ENCODE assay signal across 25 mouse cellular contexts in the genomic region with DNA sequence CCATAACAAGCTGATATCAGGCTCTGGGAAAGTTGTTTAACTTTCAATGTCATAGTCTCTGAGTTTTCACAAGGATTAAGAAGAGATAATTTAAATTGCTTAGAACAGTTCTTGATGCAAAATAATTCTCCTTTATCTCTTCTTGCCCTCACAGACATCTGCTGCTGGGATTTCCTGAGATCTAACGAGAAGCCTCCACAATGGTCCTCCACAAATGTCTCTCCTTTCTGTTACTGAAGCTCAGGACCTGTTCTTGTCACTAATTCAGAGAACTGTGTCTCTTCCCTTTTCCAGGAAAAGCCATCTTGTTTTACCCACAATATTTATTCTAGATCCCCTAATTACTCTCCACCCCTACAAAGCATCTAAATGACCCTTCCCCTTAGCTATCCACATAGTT. TPM values are rescaled to one million over a fixed set of nuclear protein-coding genes. Genes with fewer than 3 reads are reported as not detected.
DNase-seq lines count a peak whose midpoint lies in the region; ATAC-seq and TF ChIP-seq lines count a peak whose summit lies in the region.
"Had no signal": no experiment of that assay in that cellular context is flagged by ENCODE, and none has a peak within 500 bp of the region (broad histone marks: within the 10 kb centered on the region; RNA-seq: fewer than 3 reads in every experiment).

No protein-coding gene starts in this region.

- H3K36me3 ChIP-seq in G1E (replicated peaks) (peaks cover 3% of the 10 kb centered on the region), MEL (ENCODE audit: control insufficient read depth in 1 of 2, insufficient read depth in 2 of 2, low read length in 2 of 2) (peaks cover 0 to 46% of the 10 kb centered on the region in 2 experiments; a peak in 2 of 4 replicates)
- no peaks in the 10 kb centered on the region for H3K36me3 ChIP-seq in hindbrain, postnatal 0 days (ENCODE audit: insufficient read depth, low read length)
- peaks cover 2% of the 10 kb centered on the region for H3K36me3 ChIP-seq in forebrain, embryonic 15.5 days
- H3K36me3 ChIP-seq: forebrain, embryonic 12.5 days had no signal

- 97% methylated on average over 1 of the region's 1 CpGs for WGBS in hindbrain, postnatal 0 days
- 79% methylated on average over 1 of the region's 1 CpGs for WGBS in forebrain, embryonic 15.5 days

- peak; percentile 87 for TF ChIP-seq EP300 in MEL (IDR thresholded peaks at IDR 0.05; ENCODE audit: low read depth in 1 of 2, low read length in 2 of 2)

- H3K9me3 ChIP-seq in G1E (replicated peaks) (no peaks in the 10 kb centered on the region), MEL (replicated peaks; ENCODE audit: insufficient read depth, low read length) (no peaks in the 10 kb centered on the region)
- no peaks in the 10 kb centered on the region; the same call in 1 of the 2 replicates for H3K9me3 ChIP-seq in hindbrain, postnatal 0 days (ENCODE audit: low read length)
- no peaks in the 10 kb centered on the region for H3K9me3 ChIP-seq in forebrain, embryonic 15.5 days
- H3K9me3 ChIP-seq: embryonic facial prominence, embryonic 13.5 days; embryonic facial prominence, embryonic 15.5 days; forebrain, embryonic 10.5 days; forebrain, embryonic 12.5 days had no signal

- H3K9ac ChIP-seq in MEL (ENCODE audit: control insufficient read depth, low read depth, low read length, poor library complexity, severe bottlenecking): no peak overlapping the region; the same call in 1 of the 2 replicates
- H3K9ac ChIP-seq in hindbrain, postnatal 0 days (replicated peaks; ENCODE audit: low read length): no peak overlapping the region
- H3K9ac ChIP-seq in forebrain, embryonic 15.5 days (replicated peaks): no peak overlapping the region
- H3K9ac ChIP-seq: embryonic facial prominence, embryonic 13.5 days; embryonic facial prominence, embryonic 15.5 days; forebrain, embryonic 12.5 days; forebrain, postnatal 0 days had no signal

- ATAC-seq in G1E (ENCODE audit: extremely low read depth, insufficient number of reproducible peaks, low FRiP score, poor library complexity, severe bottlenecking): no peak
- no peak for ATAC-seq in hindbrain, postnatal 0 days
- no peak for ATAC-seq in forebrain, embryonic 15.5 days (replicated peaks)
- ATAC-seq: activated CD4-positive, CD25-positive, alpha-beta regulatory T cell, adult 4 months; forebrain, embryonic 14.5 days; forebrain, postnatal 0 days; Patski had no signal

- no peaks in the 10 kb centered on the region for H3K79me2 ChIP-seq in MEL (ENCODE audit: control insufficient read depth, insufficient read depth, low read length, poor library complexity)

- TF ChIP-seq RAD21 in MEL (IDR thresholded peaks at IDR 0.05; ENCODE audit: low read depth, low read length): no peak

- H3K27ac ChIP-seq in MEL (ENCODE audit: control insufficient read depth, low read depth, low read length): peak overlapping the region; percentile 97
- no peak overlapping the region for H3K27ac ChIP-seq in hindbrain, postnatal 0 days
- H3K27ac ChIP-seq in forebrain, embryonic 15.5 days (replicated peaks): no peak overlapping the region
- H3K27ac ChIP-seq: embryonic facial prominence, embryonic 13.5 days; embryonic facial prominence, embryonic 15.5 days; forebrain, embryonic 10.5 days; forebrain, embryonic 12.5 days had no signal

- no peak for TF ChIP-seq CTCF in G1E (IDR thresholded peaks at IDR 0.05; ENCODE audit: low read depth, low read length)
- no peak for TF ChIP-seq CTCF in MEL (IDR thresholded peaks at IDR 0.05 in 2 of 3, conservative IDR thresholded peaks at IDR 0.05 in 1 of 3; ENCODE audit: control insufficient read depth in 1 of 3, insufficient read depth in 1 of 3, low read depth in 2 of 3, low read length in 3 of 3, poor library complexity in 1 of 3, severe bottlenecking in 1 of 3)
- TF ChIP-seq CTCF in hindbrain, postnatal 0 days (IDR thresholded peaks at IDR 0.05; ENCODE audit: low read depth): no peak

- DNase-seq in G1E (ENCODE audit: low spot score) (peak; percentile 15), MEL (ENCODE audit: low read depth, low spot score) (peak; percentile 75)
- DNase-seq in c-Kit-positive CD71-positive TER-119-negative erythroid progenitor cells, embryonic 14.5 days (ENCODE audit: low read depth): peak; percentile 53
- no peak for DNase-seq in lung, postnatal 25 days (ENCODE audit: low spot score)
- no peak for DNase-seq in hindbrain, postnatal 0 days (ENCODE audit: low spot score)
- DNase-seq: adrenal gland, adult 8-10 months; adrenal gland, postnatal 14 days; adrenal gland, postnatal 36 days; cerebellum, adult 11 months; cerebellum, adult 18-20 months; cerebellum, adult 8-10 months; cerebellum, adult 9-11 months; cerebellum, postnatal 14 days; cerebellum, postnatal 36 days; embryo, embryonic 11 days; forebrain, postnatal 0 days had no signal

- H3K4me3 ChIP-seq in G1E (ENCODE audit: low read depth, low read length) (no peak overlapping the region), MEL (ENCODE audit: control insufficient read depth in 1 of 2, insufficient read depth in 1 of 2, low read depth in 2 of 2, low read length in 2 of 2) (no peak overlapping the region)
- no peak overlapping the region for H3K4me3 ChIP-seq in hindbrain, postnatal 0 days (ENCODE audit: low read length)
- H3K4me3 ChIP-seq in forebrain, embryonic 15.5 days: no peak overlapping the region
- H3K4me3 ChIP-seq: embryonic facial prominence, embryonic 13.5 days; embryonic facial prominence, embryonic 15.5 days; erythroblast, embryonic 14.5 days; forebrain, embryonic 10.5 days; forebrain, embryonic 12.5 days had no signal

- H3K4me1 ChIP-seq in G1E (ENCODE audit: insufficient read depth, low read depth, low read length) (peaks cover 94% of the 10 kb centered on the region), MEL (ENCODE audit: control insufficient read depth in 1 of 2, insufficient read depth in 2 of 2, low read length in 2 of 2) (peaks cover 23 to 53% of the 10 kb centered on the region in 2 experiments)
- no peaks in the 10 kb centered on the region for H3K4me1 ChIP-seq in hindbrain, postnatal 0 days (ENCODE audit: insufficient read depth, low read length)
- no peaks in the 10 kb centered on the region for H3K4me1 ChIP-seq in forebrain, embryonic 15.5 days
- H3K4me1 ChIP-seq: embryonic facial prominence, embryonic 13.5 days; embryonic facial prominence, embryonic 15.5 days had no signal

- TF ChIP-seq POLR2A in MEL (IDR thresholded peaks at IDR 0.05; ENCODE audit: control insufficient read depth in 1 of 2, insufficient read depth in 1 of 2, low read depth in 1 of 2, low read length in 2 of 2, poor library complexity in 1 of 2): no peak

- H3K27me3 ChIP-seq in G1E (ENCODE audit: insufficient read depth, low read length) (no peaks in the 10 kb centered on the region), MEL (ENCODE audit: control insufficient read depth in 1 of 2, insufficient read depth in 2 of 2, low read length in 2 of 2) (no peaks in the 10 kb centered on the region)
- H3K27me3 ChIP-seq in hindbrain, postnatal 0 days (ENCODE audit: insufficient read depth, low read length): no peaks in the 10 kb centered on the region
- no peaks in the 10 kb centered on the region for H3K27me3 ChIP-seq in forebrain, embryonic 15.5 days
- H3K27me3 ChIP-seq: embryonic facial prominence, embryonic 13.5 days; embryonic facial prominence, embryonic 15.5 days; forebrain, embryonic 12.5 days; Patski had no signal

- no peak overlapping the region for H3K4me2 ChIP-seq in hindbrain, postnatal 0 days (ENCODE audit: low read depth, low read length)
- H3K4me2 ChIP-seq in forebrain, embryonic 15.5 days (replicated peaks): no peak overlapping the region
- H3K4me2 ChIP-seq: embryonic facial prominence, embryonic 13.5 days; embryonic facial prominence, embryonic 15.5 days; forebrain, embryonic 12.5 days had no signal

TF ChIP-seq in MEL, 35 proteins besides CTCF, POLR2A, EP300 and RAD21:
- TF ChIP-seq JUND (IDR thresholded peaks at IDR 0.05; ENCODE audit: low read depth, low read length) (no peak), MAFK (IDR thresholded peaks at IDR 0.05; ENCODE audit: borderline replicate concordance, low read depth, low read length) (no peak), RCOR1 (IDR thresholded peaks at IDR 0.05; ENCODE audit: low read depth, low read length) (peak; percentile 71), KAT2A (conservative IDR thresholded peaks at IDR 0.05; ENCODE audit: low read depth, low read length) (no peak), HCFC1 (IDR thresholded peaks at IDR 0.05; ENCODE audit: low read depth, low read length) (no peak), ELF1 (IDR thresholded peaks at IDR 0.05; ENCODE audit: low read depth, low read length) (no peak), ZC3H11A (IDR thresholded peaks at IDR 0.05; ENCODE audit: low read depth, low read length) (no peak), TAL1 (IDR thresholded peaks at IDR 0.05; ENCODE audit: low read length) (peak; percentile 91), GATA1 (IDR thresholded peaks at IDR 0.05; ENCODE audit: low read depth, low read length) (peak; percentile 80), TCF12 (IDR thresholded peaks at IDR 0.05; ENCODE audit: low read depth, low read length) (peak; percentile 75), E2F4 (IDR thresholded peaks at IDR 0.05; ENCODE audit: borderline replicate concordance, low read depth, low read length) (no peak), POLR2AphosphoS2 (IDR thresholded peaks at IDR 0.05; ENCODE audit: low read length) (no peak), SIN3A (IDR thresholded peaks at IDR 0.05; ENCODE audit: low read length) (peak; percentile 19; the same call in 1 of the 2 replicates), ETS1 (IDR thresholded peaks at IDR 0.05; ENCODE audit: low read depth, low read length) (peak; percentile 73; the same call in 1 of the 2 replicates), ZMIZ1 (IDR thresholded peaks at IDR 0.05; ENCODE audit: low read depth, low read length) (no peak)

RNA-seq across cellular contexts. Expression of gene Nfkb1, which starts 56.3 kb away (rescaled TPM):
- 11.0 and 14.5 TPM in 2 replicates for total RNA-seq in G1E (2014; fragmentation: Nextera tagmentation)
- total RNA-seq in G1E (2017): 3.8 TPM in 2 replicates
- 2.7 and 3.5 TPM in 2 replicates for polyA plus RNA-seq in G1E (2012)
- 36.3 and 44.8 TPM in 2 replicates for total RNA-seq in MEL (2012; rRNA removed)
- 10 to 100 TPM; 59.9 to 93.6 TPM for polyA plus RNA-seq in MEL (2012; ENCODE audit: insufficient read depth in 1 of 2, insufficient read length in 2 of 2, low read depth in 1 of 2, low replicate concordance in 2 of 2, missing spikeins in 1 of 2)
- total RNA-seq in hindbrain, postnatal 0 days (2014; rRNA removed): 21.9 and 40.1 TPM in 2 replicates
- polyA plus RNA-seq in hindbrain, postnatal 0 days (2015; fragmentation: Nextera tagmentation; extraction: Ambion mirVana): 5.0 and 5.1 TPM in 2 replicates
- polyA plus RNA-seq in forebrain, embryonic 15.5 days (2015; fragmentation: Nextera tagmentation; extraction: Ambion mirVana): 5.9 and 7.1 TPM in 2 replicates

Comparison
In these comparisons a context has a peak if more than half of its experiments do, and no peak if none do; other contexts are left out.
1. DNase-seq: peak in G1E (single experiment), MEL (single experiment) and c-Kit-positive CD71-positive TER-119-negative erythroid progenitor cells, embryonic 14.5 days (single experiment); none in lung, postnatal 25 days (single experiment) and hindbrain, postnatal 0 days (single experiment).